7 mouse cellular contexts compared by ENCODE assay signal in genomic region chr8:105707498-105708403, GRCm38 (mm10). TPM values are rescaled to one million over a fixed set of nuclear protein-coding genes. Genes with fewer than 3 reads are reported as not detected.
DNase-seq lines count a peak whose midpoint lies in the region; ATAC-seq lines count a peak whose summit lies in the region.

Gene 4933405L10Rik (plus strand): TSS chr8:105707655.
Gene Enkd1 (minus strand): TSS chr8:105708210.

- intact Hi-C loops in left cerebral cortex, postnatal 36 days (cut with DNase I), result no loop called here

- DNase-seq in adrenal gland, adult 8-10 months, result peak; percentile 86
- DNase-seq in embryo, embryonic 11.5 days (ENCODE audit: low read depth, low spot score), result peak; percentile 92
- DNase-seq in gastrocnemius, postnatal 4 days (ENCODE audit: low spot score in 2 of 2), result peak; percentile 48 to 81
- DNase-seq in left cerebral cortex, postnatal 36 days (ENCODE audit: low spot score in 2 of 2), result peak; percentile 73 to 83
- DNase-seq in midbrain, embryonic 11.5 days (ENCODE audit: low spot score, missing footprints), result peak; percentile 99
- DNase-seq in skeletal muscle tissue, adult 2 months (ENCODE audit: low read depth, low spot score), result peak; percentile 80

- no peaks in the 10 kb centered on the region for H3K27me3 ChIP-seq in intestine, embryonic 16.5 days (replicated peaks; ENCODE audit: control insufficient read depth, insufficient read depth, low read length)
- no peaks in the 10 kb centered on the region for H3K27me3 ChIP-seq in midbrain, embryonic 11.5 days (ENCODE audit: control insufficient read depth, insufficient read depth, low read length)

- ATAC-seq in intestine, embryonic 16.5 days, result peak; percentile 88
- ATAC-seq in midbrain, embryonic 11.5 days (ENCODE audit: low FRiP score), result peak; percentile 94

- no peaks in the 10 kb centered on the region for H3K36me3 ChIP-seq in intestine, embryonic 16.5 days (ENCODE audit: control insufficient read depth, insufficient read depth, low read length)
- peaks cover 5% of the 10 kb centered on the region; the same call in 1 of the 2 replicates for H3K36me3 ChIP-seq in midbrain, embryonic 11.5 days (ENCODE audit: control insufficient read depth, insufficient read depth, low read length)

- peak within 1 kb of the TSS; percentile 76 for H3K9ac ChIP-seq in intestine, embryonic 16.5 days (ENCODE audit: low read depth, low read length)
- peak within 1 kb of the TSS; percentile 84 for H3K9ac ChIP-seq in midbrain, embryonic 11.5 days (ENCODE audit: low read length)

- H3K9me3 ChIP-seq in intestine, embryonic 16.5 days (ENCODE audit: control insufficient read depth, low read length), result no peaks in the 10 kb centered on the region
- no peaks in the 10 kb centered on the region for H3K9me3 ChIP-seq in midbrain, embryonic 11.5 days (ENCODE audit: control insufficient read depth, low read length)

- peak within 1 kb of the TSS; percentile 86 for H3K4me3 ChIP-seq in intestine, embryonic 16.5 days (ENCODE audit: low read length)
- H3K4me3 ChIP-seq in midbrain, embryonic 11.5 days (ENCODE audit: low read depth, low read length), result peak within 1 kb of the TSS; percentile 76

- H3K4me2 ChIP-seq in intestine, embryonic 16.5 days (ENCODE audit: low read depth, low read length), result peak within 1 kb of the TSS; percentile 98
- H3K4me2 ChIP-seq in midbrain, embryonic 11.5 days, result peak within 1 kb of the TSS; percentile 93

- WGBS in intestine, embryonic 16.5 days, result under 1% methylated on average over 55 of the region's 55 CpGs
- WGBS in midbrain, embryonic 11.5 days, result under 1% methylated on average over 55 of the region's 55 CpGs

- H3K4me1 ChIP-seq in intestine, embryonic 16.5 days (ENCODE audit: control insufficient read depth, insufficient read depth, low read length), result peaks cover 11% of the 10 kb centered on the region
- peaks cover 14% of the 10 kb centered on the region for H3K4me1 ChIP-seq in midbrain, embryonic 11.5 days (ENCODE audit: control insufficient read depth, insufficient read depth, low read length)

- no peak within 1 kb of the TSS for H3K27ac ChIP-seq in intestine, embryonic 16.5 days (ENCODE audit: low read length)
- H3K27ac ChIP-seq in midbrain, embryonic 11.5 days (ENCODE audit: low read depth, low read length), result no peak within 1 kb of the TSS; the same call in 1 of the 2 replicates

RNA-seq across cellular contexts. Expression of gene 4933405L10Rik, which starts in this region (rescaled TPM):
- total RNA-seq in adrenal gland, adult 8-10 months (2022), result not detected
- not detected for total RNA-seq in gastrocnemius, postnatal 4 days (2021)
- not detected in 2 replicates for polyA plus RNA-seq in intestine, embryonic 16.5 days (2015; fragmentation: Nextera tagmentation; extraction: Ambion mirVana)
- not detected for total RNA-seq in left cerebral cortex, postnatal 36 days (2021)
- not detected in 2 replicates for polyA plus RNA-seq in midbrain, embryonic 11.5 days (2014; fragmentation: Nextera tagmentation; extraction: Ambion mirVana)

RNA-seq across cellular contexts. Expression of gene Enkd1, which starts in this region (rescaled TPM):
- 1 to 10 TPM; 4.6 to 8.1 (median 5.8) TPM for total RNA-seq in adrenal gland, adult 8-10 months (2022)
- total RNA-seq in gastrocnemius, postnatal 4 days (2021), result 1 to 10 TPM; 4.4 to 5.1 TPM
- polyA plus RNA-seq in intestine, embryonic 16.5 days (2015; fragmentation: Nextera tagmentation; extraction: Ambion mirVana), result 11.2 and 13.6 TPM in 2 replicates
- total RNA-seq in left cerebral cortex, postnatal 36 days (2021), result 10 to 100 TPM in 1 of 2 experiments, 1 to 10 TPM in 1; 9.9 to 10.7 TPM
- polyA plus RNA-seq in midbrain, embryonic 11.5 days (2014; fragmentation: Nextera tagmentation; extraction: Ambion mirVana), result 33.7 and 33.9 TPM in 2 replicates
